Comparison of ENCODE assay signal across 22 mouse cellular contexts in genomic region chr11:82687668-82688067, GRCm38 (mm10).
DNase-seq lines count a peak whose midpoint lies in the region; TF ChIP-seq lines count a peak whose summit lies in the region.
"Had no signal": no experiment of that assay in that cellular context is flagged by ENCODE, and none has a peak within 500 bp of the region (broad histone marks: within the 10 kb centered on the region; RNA-seq: fewer than 3 reads in every experiment).

No protein-coding gene starts in this region.

- no peak overlapping the region for H3K4me3 ChIP-seq in layer of hippocampus, adult 2 months
- H3K4me3 ChIP-seq: embryonic facial prominence, embryonic 10.5 days; embryonic facial prominence, embryonic 13.5 days; erythroblast, embryonic 14.5 days; forebrain, embryonic 12.5 days; forebrain, embryonic 15.5 days; gastrocnemius, adult 2 months; hindbrain, embryonic 12.5 days; hindbrain, embryonic 15.5 days had no signal

- DNase-seq in layer of hippocampus, adult 2 months (ENCODE audit: low spot score in 2 of 2) = no peak
- no peak for DNase-seq in layer of hippocampus, postnatal 10 days (ENCODE audit: low spot score in 2 of 2)
- DNase-seq in right cerebral cortex, adult 18-20 months = peak; percentile 11
- DNase-seq in right cerebral cortex, postnatal 25 days = no peak
- peak; percentile 65 for DNase-seq in brain, adult 2 months (ENCODE audit: low read depth, low spot score)
- DNase-seq in gastrocnemius, adult 18-20 months (ENCODE audit: low spot score) = no peak
- DNase-seq: adrenal gland, postnatal 14 days; cerebellum, adult 11-12 months; cerebellum, adult 8-10 months; cerebellum, postnatal 10 days; cerebellum, postnatal 36 days; embryo, embryonic 11 days; gastrocnemius, adult 2 months; gastrocnemius, postnatal 14 days; heart, adult 11 months had no signal

- TF ChIP-seq CTCF in layer of hippocampus, adult 2 months (conservative IDR thresholded peaks at IDR 0.05) = peak; percentile 34

- H3K27ac ChIP-seq in layer of hippocampus, adult 2 months = no peak overlapping the region
- H3K27ac ChIP-seq: embryonic facial prominence, embryonic 10.5 days; embryonic facial prominence, embryonic 13.5 days; forebrain, embryonic 12.5 days; forebrain, embryonic 15.5 days; gastrocnemius, adult 2 months; hindbrain, embryonic 12.5 days; hindbrain, embryonic 15.5 days had no signal

Comparison
In these comparisons a context has a peak if more than half of its experiments do, and no peak if none do; other contexts are left out.
1. DNase-seq: peak in right cerebral cortex, adult 18-20 months (single experiment) and brain, adult 2 months (single experiment); none in layer of hippocampus, adult 2 months (0 of 2), layer of hippocampus, postnatal 10 days (0 of 2), right cerebral cortex, postnatal 25 days (single experiment) and gastrocnemius, adult 18-20 months (single experiment).